ENCODE assay signal across 9 mouse cellular contexts in the genomic region with DNA sequence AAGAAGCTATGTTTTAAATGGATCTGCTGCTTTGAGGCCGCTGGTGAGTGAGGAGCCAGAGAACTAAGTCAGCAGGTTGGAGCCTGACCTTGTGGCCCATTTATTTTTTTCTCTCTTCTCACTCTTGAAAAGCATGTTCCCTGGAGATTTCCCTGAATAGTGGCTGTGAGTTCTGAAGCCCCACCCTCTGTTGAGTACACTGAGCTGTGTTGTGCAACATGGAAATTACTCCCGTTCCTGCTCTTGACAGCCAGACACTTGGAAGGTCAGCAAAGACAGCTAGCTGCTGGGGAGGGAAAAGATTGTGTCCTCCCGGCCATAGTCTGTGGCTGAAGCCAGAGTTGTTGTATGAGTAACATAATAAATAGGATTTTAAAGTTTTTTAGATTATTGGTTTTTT.
DNase-seq lines count a peak whose midpoint lies in the region; ATAC-seq and TF ChIP-seq lines count a peak whose summit lies in the region.
"Had no signal": no experiment of that assay in that cellular context is flagged by ENCODE, and none has a peak within 500 bp of the region (broad histone marks: within the 10 kb centered on the region; RNA-seq: fewer than 3 reads in every experiment).

No protein-coding gene starts in this region.

- TF ChIP-seq EP300 in heart, postnatal 0 days (IDR thresholded peaks at IDR 0.05; ENCODE audit: low read depth) = peak; percentile 37; the same call in 1 of the 2 replicates

- H3K4me2 ChIP-seq in heart, postnatal 0 days (ENCODE audit: low read depth, low read length) = no peak overlapping the region
- no peak overlapping the region for H3K4me2 ChIP-seq in liver, embryonic 11.5 days
- no peak overlapping the region for H3K4me2 ChIP-seq in forebrain, embryonic 12.5 days

- H3K4me3 ChIP-seq in heart, postnatal 0 days (ENCODE audit: low read depth, low read length) = no peak overlapping the region
- no peak overlapping the region for H3K4me3 ChIP-seq in liver, embryonic 11.5 days (ENCODE audit: low read depth, low read length)
- no peak overlapping the region for H3K4me3 ChIP-seq in forebrain, embryonic 12.5 days (replicated peaks)
- H3K4me3 ChIP-seq: left cerebral cortex, adult 2 months had no signal

- peak; percentile 43 for DNase-seq in MN1 (ENCODE audit: low spot score)
- DNase-seq in adrenal gland, postnatal 14 days = peak; percentile 79
- peak; percentile 96 for DNase-seq in heart, postnatal 0 days (ENCODE audit: low spot score)
- DNase-seq in liver, embryonic 11.5 days (ENCODE audit: low spot score) = no peak
- no peak for DNase-seq in layer of hippocampus, postnatal 36 days
- DNase-seq in left cerebral cortex, postnatal 14 days (ENCODE audit: low spot score in 2 of 2) = no peak

- H3K9me3 ChIP-seq in heart, postnatal 0 days (replicated peaks; ENCODE audit: control insufficient read depth, low read length) = no peaks in the 10 kb centered on the region
- no peaks in the 10 kb centered on the region for H3K9me3 ChIP-seq in liver, embryonic 11.5 days (ENCODE audit: control insufficient read depth, low read length)
- H3K9me3 ChIP-seq in forebrain, embryonic 12.5 days = no peaks in the 10 kb centered on the region

- intact Hi-C loops in left cerebral cortex, postnatal 14 days (cut with DNase I) = no loop called here

- H3K27me3 ChIP-seq in heart, postnatal 0 days (ENCODE audit: control insufficient read depth, insufficient read depth, low read length) = no peaks in the 10 kb centered on the region
- H3K27me3 ChIP-seq in liver, embryonic 11.5 days (replicated peaks; ENCODE audit: control insufficient read depth, insufficient read depth, low read length) = no peaks in the 10 kb centered on the region
- H3K27me3 ChIP-seq in forebrain, embryonic 12.5 days = no peaks in the 10 kb centered on the region

- H3K27ac ChIP-seq in heart, postnatal 0 days (ENCODE audit: low read depth) = peak overlapping the region; percentile 68
- H3K27ac ChIP-seq in liver, embryonic 11.5 days (ENCODE audit: low read depth, low read length) = no peak overlapping the region
- H3K27ac ChIP-seq in forebrain, embryonic 12.5 days = no peak overlapping the region
- H3K27ac ChIP-seq: left cerebral cortex, adult 2 months had no signal

- WGBS in heart, postnatal 0 days = 5% methylated on average over 3 of the region's 3 CpGs
- 49% methylated on average over 3 of the region's 3 CpGs for WGBS in liver, embryonic 11.5 days
- WGBS in forebrain, embryonic 12.5 days = 50% methylated on average over 3 of the region's 3 CpGs

- H3K36me3 ChIP-seq in heart, postnatal 0 days (replicated peaks; ENCODE audit: control insufficient read depth, insufficient read depth, low read length) = no peaks in the 10 kb centered on the region
- H3K36me3 ChIP-seq in liver, embryonic 11.5 days (ENCODE audit: control insufficient read depth, insufficient read depth, low read length) = no peaks in the 10 kb centered on the region
- H3K36me3 ChIP-seq in forebrain, embryonic 12.5 days (replicated peaks) = no peaks in the 10 kb centered on the region

- peaks cover 42% of the 10 kb centered on the region for H3K4me1 ChIP-seq in heart, postnatal 0 days (ENCODE audit: control insufficient read depth, insufficient read depth)
- no peaks in the 10 kb centered on the region for H3K4me1 ChIP-seq in liver, embryonic 11.5 days (replicated peaks; ENCODE audit: control insufficient read depth, insufficient read depth, low read length)
- H3K4me1 ChIP-seq in forebrain, embryonic 12.5 days = no peaks in the 10 kb centered on the region

- ATAC-seq in heart, postnatal 0 days (ENCODE audit: insufficient read depth, low read depth) = peak; percentile 90
- 0 out of 2 replicates have a peak, but pooled peaks have one; percentile 19 for ATAC-seq in liver, embryonic 11.5 days (replicated peaks; ENCODE audit: low FRiP score)
- ATAC-seq in erythroblast, adult 5-6 weeks (replicated peaks; ENCODE audit: low FRiP score, poor library complexity, severe bottlenecking) = no peak
- no peak for ATAC-seq in forebrain, embryonic 12.5 days (ENCODE audit: low FRiP score)

- TF ChIP-seq CTCF in heart, postnatal 0 days (IDR thresholded peaks at IDR 0.05; ENCODE audit: low read depth) = no peak

- H3K9ac ChIP-seq in heart, postnatal 0 days (replicated peaks; ENCODE audit: low read depth, low read length) = no peak overlapping the region
- no peak overlapping the region for H3K9ac ChIP-seq in liver, embryonic 11.5 days (ENCODE audit: low read depth, low read length)
- H3K9ac ChIP-seq in forebrain, embryonic 12.5 days = no peak overlapping the region

Comparison
In these comparisons a context has a peak if more than half of its experiments do, and no peak if none do; other contexts are left out.
1. DNase-seq: peak in MN1 (single experiment), adrenal gland, postnatal 14 days (single experiment) and heart, postnatal 0 days (single experiment); none in liver, embryonic 11.5 days (single experiment), layer of hippocampus, postnatal 36 days (0 of 2) and left cerebral cortex, postnatal 14 days (0 of 2).
2. ATAC-seq: peak in heart, postnatal 0 days (single experiment) and liver, embryonic 11.5 days (single experiment); none in erythroblast, adult 5-6 weeks (single experiment) and forebrain, embryonic 12.5 days (single experiment).